Mouse (Mus musculus): ENCODE data around the gene Snx21. TPM values are rescaled to one million over a fixed set of nuclear protein-coding genes. Genes with fewer than 3 reads are reported as not detected.

Gene Snx21
- polyA plus RNA-seq, 1 experiment from 2014 or later: 40.6 TPM

DNA sequence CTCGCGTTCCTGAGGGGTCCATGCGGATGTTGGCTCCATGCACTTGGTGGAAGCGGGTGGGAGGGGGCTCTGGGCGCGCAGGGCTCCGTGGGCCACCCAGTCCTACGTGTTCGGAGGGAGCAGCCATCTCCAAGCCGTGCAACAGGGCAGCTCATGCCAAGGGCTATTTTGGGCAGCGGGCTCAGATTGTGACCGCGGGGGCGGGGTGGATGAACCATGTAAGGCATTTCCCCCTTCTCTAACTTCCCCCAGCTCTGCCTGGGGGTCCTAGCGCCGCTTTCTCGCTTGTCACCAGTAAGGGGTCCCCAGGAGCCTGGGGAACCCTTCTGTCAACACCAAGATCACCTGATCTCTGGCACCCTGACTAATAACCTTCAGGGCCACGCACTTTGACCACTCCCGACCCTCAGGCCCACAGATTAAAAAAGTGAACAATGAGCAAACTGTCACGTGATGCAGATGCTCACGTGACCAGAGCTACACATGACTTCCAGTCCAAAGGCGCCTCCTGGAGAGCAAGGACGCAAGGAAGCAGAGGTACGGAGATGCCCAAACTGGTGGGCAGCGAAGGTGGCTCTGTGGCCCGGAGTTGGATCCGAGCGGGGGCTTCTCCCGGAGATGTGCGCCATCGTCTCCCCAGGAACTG is 47.8 kb downstream of the Snx21 start, which contains the start of gene Neurl2:
Neurl2 (minus strand) TSS at position 143 of the 646 bp plus-strand sequence.
- Histone ChIP-seq H3K4me1 (ENCODE audit: control insufficient read depth, insufficient read depth, low read length) (peaks cover 15% of the 10 kb centered on the region), H3K36me3 (ENCODE audit: control insufficient read depth, insufficient read depth) (peaks cover 24% of the 10 kb centered on the region), H3K4me3 (ENCODE audit: low read length) (peak within 1 kb of the TSS; percentile 75), H3K9me3 (replicated peaks; ENCODE audit: control insufficient read depth, low read length) (no peaks in the 10 kb centered on the region), H3K27ac (ENCODE audit: low read length) (peak within 1 kb of the TSS; percentile 99), H3K4me2 (ENCODE audit: low read depth, low read length) (peak within 1 kb of the TSS; percentile 97), H3K27me3 (ENCODE audit: control insufficient read depth, insufficient read depth, low read length) (no peaks in the 10 kb centered on the region), H3K9ac (ENCODE audit: low read length) (peak within 1 kb of the TSS; percentile 89)
- 0% methylated on average over 31 of the region's 31 CpGs for WGBS
- ATAC-seq (replicated peaks; ENCODE audit: extremely low read depth, insufficient read depth, low FRiP score): peak; percentile 91

DNA sequence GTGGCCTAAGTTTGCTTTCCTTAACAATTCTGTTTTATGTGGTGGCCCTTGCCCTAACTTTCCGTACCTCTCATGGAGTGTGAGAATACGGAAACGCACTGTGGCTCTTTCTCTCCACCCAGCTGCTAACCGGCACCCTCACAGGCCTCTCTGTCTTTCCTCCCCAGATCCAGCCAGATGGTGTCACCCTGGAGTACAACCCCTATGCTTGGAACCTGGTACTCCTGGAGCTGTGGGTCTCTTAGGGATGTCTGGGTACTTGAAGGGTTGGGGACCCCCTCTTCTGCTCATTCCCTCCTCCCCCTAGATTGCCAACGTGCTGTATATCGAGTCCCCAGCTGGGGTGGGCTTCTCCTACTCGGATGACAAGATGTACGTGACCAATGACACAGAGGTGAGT is 48.9 kb downstream of the Snx21 start:
- H3K9me3 ChIP-seq (replicated peaks; ENCODE audit: control insufficient read depth, low read length): no peaks in the 10 kb centered on the region
- 40% methylated on average over 8 of the region's 8 CpGs for WGBS
- peak overlapping the region; percentile 99 for H3K27ac ChIP-seq (ENCODE audit: low read length)
- H3K36me3 ChIP-seq (ENCODE audit: control insufficient read depth, insufficient read depth): peaks cover 35% of the 10 kb centered on the region
- H3K4me2 ChIP-seq (ENCODE audit: low read depth, low read length): peak overlapping the region; percentile 97
- H3K27me3 ChIP-seq (ENCODE audit: control insufficient read depth, insufficient read depth, low read length): no peaks in the 10 kb centered on the region
- peak overlapping the region; percentile 89 for H3K9ac ChIP-seq (ENCODE audit: low read length)
- H3K4me1 ChIP-seq (ENCODE audit: control insufficient read depth, insufficient read depth, low read length): peaks cover 15% of the 10 kb centered on the region
- peak overlapping the region; percentile 75 for H3K4me3 ChIP-seq (ENCODE audit: low read length)
- no peak for ATAC-seq (replicated peaks; ENCODE audit: extremely low read depth, insufficient read depth, low FRiP score)

DNA sequence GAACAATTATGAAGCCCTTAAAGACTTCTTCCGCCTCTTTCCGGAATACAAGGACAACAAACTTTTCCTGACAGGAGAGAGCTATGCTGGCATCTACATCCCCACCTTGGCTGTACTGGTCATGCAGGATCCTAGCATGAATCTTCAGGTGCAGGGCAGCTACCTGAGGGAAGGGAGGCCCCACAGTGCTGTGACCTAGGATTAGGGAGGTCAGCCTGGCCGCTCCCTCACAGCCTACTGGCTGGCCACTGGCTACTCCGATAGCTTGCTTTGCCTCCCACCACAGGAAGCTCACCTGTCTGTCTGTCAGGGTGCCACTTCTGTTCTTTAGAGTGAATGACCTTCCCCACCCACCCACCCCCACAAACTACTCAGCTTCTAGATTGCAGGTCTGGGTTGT is 49.5 kb downstream of the Snx21 start:
- peak overlapping the region; percentile 75; the same call in 1 of the 2 replicates for H3K4me3 ChIP-seq (ENCODE audit: low read length)
- H3K27ac ChIP-seq (ENCODE audit: low read length): no peak overlapping the region
- no peaks in the 10 kb centered on the region for H3K9me3 ChIP-seq (replicated peaks; ENCODE audit: control insufficient read depth, low read length)
- peaks cover 38% of the 10 kb centered on the region for H3K36me3 ChIP-seq (ENCODE audit: control insufficient read depth, insufficient read depth)
- H3K4me1 ChIP-seq (ENCODE audit: control insufficient read depth, insufficient read depth, low read length): peaks cover 15% of the 10 kb centered on the region
- 90% methylated on average over 4 of the region's 4 CpGs for WGBS
- ATAC-seq (replicated peaks; ENCODE audit: extremely low read depth, insufficient read depth, low FRiP score): no peak
- peak overlapping the region; percentile 97; the same call in 1 of the 2 replicates for H3K4me2 ChIP-seq (ENCODE audit: low read depth, low read length)
- H3K27me3 ChIP-seq (ENCODE audit: control insufficient read depth, insufficient read depth, low read length): no peaks in the 10 kb centered on the region
- H3K9ac ChIP-seq (ENCODE audit: low read length): 0 out of 2 replicates have a peak overlapping the region, but pooled peaks have one; percentile 89

Other genes with a start within 250 kb of the Snx21 start
- 21.3 and 50.0 TPM in 2 replicates for gene Wfdc2, start 223.4 kb upstream of the Snx21 start, polyA plus RNA-seq (2015; fragmentation: Nextera tagmentation; extraction: Ambion mirVana)
- not detected in 2 replicates for gene Spint3, start 212.4 kb upstream of the Snx21 start, polyA plus RNA-seq (2015; fragmentation: Nextera tagmentation; extraction: Ambion mirVana)
- gene Wfdc6a, start 200.4 kb upstream of the Snx21 start, polyA plus RNA-seq (2015; fragmentation: Nextera tagmentation; extraction: Ambion mirVana): 0.19 and 0.30 TPM in 2 replicates
- gene Eppin, start 192.2 kb upstream of the Snx21 start, polyA plus RNA-seq (2015; fragmentation: Nextera tagmentation; extraction: Ambion mirVana): not detected in 2 replicates
- gene Wfdc6b, start 172.3 kb upstream of the Snx21 start, polyA plus RNA-seq (2015; fragmentation: Nextera tagmentation; extraction: Ambion mirVana): not detected in 2 replicates
- gene Wfdc8, start 172.2 kb upstream of the Snx21 start, polyA plus RNA-seq (2015; fragmentation: Nextera tagmentation; extraction: Ambion mirVana): not detected in 2 replicates
- not detected in 2 replicates for gene Wfdc16, start 147.0 kb upstream of the Snx21 start, polyA plus RNA-seq (2015; fragmentation: Nextera tagmentation; extraction: Ambion mirVana)
- gene Wfdc10, start 129.8 kb upstream of the Snx21 start, polyA plus RNA-seq (2015; fragmentation: Nextera tagmentation; extraction: Ambion mirVana): 0.35 TPM in 1 of 2 replicates, not detected in the other
- not detected in 2 replicates for gene Wfdc9, start 129.2 kb upstream of the Snx21 start, polyA plus RNA-seq (2015; fragmentation: Nextera tagmentation; extraction: Ambion mirVana)
- gene Wfdc11, start 111.7 kb upstream of the Snx21 start, polyA plus RNA-seq (2015; fragmentation: Nextera tagmentation; extraction: Ambion mirVana): not detected in 2 replicates
- 0.35 TPM in 1 of 2 replicates, not detected in the other for gene Wfdc13, start 100.7 kb upstream of the Snx21 start, polyA plus RNA-seq (2015; fragmentation: Nextera tagmentation; extraction: Ambion mirVana)
- gene Spint4, start 87.3 kb upstream of the Snx21 start, polyA plus RNA-seq (2015; fragmentation: Nextera tagmentation; extraction: Ambion mirVana): not detected in 2 replicates
- not detected in 2 replicates for gene Spint5, start 70.5 kb upstream of the Snx21 start, polyA plus RNA-seq (2015; fragmentation: Nextera tagmentation; extraction: Ambion mirVana)
- 0.51 and 0.80 TPM in 2 replicates for gene Wfdc3, start 39.9 kb upstream of the Snx21 start, polyA plus RNA-seq (2015; fragmentation: Nextera tagmentation; extraction: Ambion mirVana)
- 56.0 and 58.7 TPM in 2 replicates for gene Dnttip1, start 39.8 kb upstream of the Snx21 start, polyA plus RNA-seq (2015; fragmentation: Nextera tagmentation; extraction: Ambion mirVana)
- 388 and 390 TPM in 2 replicates for gene Ube2c, start 15.9 kb upstream of the Snx21 start, polyA plus RNA-seq (2015; fragmentation: Nextera tagmentation; extraction: Ambion mirVana)
- gene Tnnc2, start 5.9 kb upstream of the Snx21 start, polyA plus RNA-seq (2015; fragmentation: Nextera tagmentation; extraction: Ambion mirVana): 6.7 and 28.8 TPM in 2 replicates
- gene Acot8, start 19.1 kb downstream of the Snx21 start, polyA plus RNA-seq (2015; fragmentation: Nextera tagmentation; extraction: Ambion mirVana): 15.7 and 16.7 TPM in 2 replicates
- 5.9 and 6.4 TPM in 2 replicates for gene Zswim3, start 19.3 kb downstream of the Snx21 start, polyA plus RNA-seq (2015; fragmentation: Nextera tagmentation; extraction: Ambion mirVana)
- gene Zswim1, start 36.9 kb downstream of the Snx21 start, polyA plus RNA-seq (2015; fragmentation: Nextera tagmentation; extraction: Ambion mirVana): 10.6 and 12.1 TPM in 2 replicates
- 0.42 TPM in 1 of 2 replicates, not detected in the other for gene Spata25, start 42.7 kb downstream of the Snx21 start, polyA plus RNA-seq (2015; fragmentation: Nextera tagmentation; extraction: Ambion mirVana)
- 173 and 184 TPM in 2 replicates for gene Ctsa, start 47.0 kb downstream of the Snx21 start, polyA plus RNA-seq (2015; fragmentation: Nextera tagmentation; extraction: Ambion mirVana)
- 50.6 and 52.8 TPM in 2 replicates for gene Neurl2, start 47.6 kb downstream of the Snx21 start, polyA plus RNA-seq (2015; fragmentation: Nextera tagmentation; extraction: Ambion mirVana)
- gene Pltp, start 71.9 kb downstream of the Snx21 start, polyA plus RNA-seq (2015; fragmentation: Nextera tagmentation; extraction: Ambion mirVana): 52.0 and 67.2 TPM in 2 replicates
- gene Pcif1, start 93.5 kb downstream of the Snx21 start, polyA plus RNA-seq (2015; fragmentation: Nextera tagmentation; extraction: Ambion mirVana): 53.4 and 54.5 TPM in 2 replicates
- 9.2 and 9.5 TPM in 2 replicates for gene Zfp335, start 125.9 kb downstream of the Snx21 start, polyA plus RNA-seq (2015; fragmentation: Nextera tagmentation; extraction: Ambion mirVana)
- 3.8 and 9.7 TPM in 2 replicates for gene Mmp9, start 155.0 kb downstream of the Snx21 start, polyA plus RNA-seq (2015; fragmentation: Nextera tagmentation; extraction: Ambion mirVana)
- gene Slc12a5, start 175.0 kb downstream of the Snx21 start, polyA plus RNA-seq (2015; fragmentation: Nextera tagmentation; extraction: Ambion mirVana): 0.21 and 0.68 TPM in 2 replicates
- gene Ncoa5, start 249.0 kb downstream of the Snx21 start, polyA plus RNA-seq (2015; fragmentation: Nextera tagmentation; extraction: Ambion mirVana): 42.5 and 43.2 TPM in 2 replicates

Data from heart, embryonic 16.5 days (tissue).